Mouse (Mus musculus) adrenal gland, adult 2 months (tissue): ENCODE results near the gene Sidt2. TPM values are rescaled to one million over a fixed set of nuclear protein-coding genes. Genes with fewer than 3 reads are reported as not detected.

Experiments
- DNase-seq: peaks from one replicate; pipeline ENCODE4 v3.0.0; 2021
- microRNA-seq, 2 experiments: library from miRNA; unstranded; fragments of <30 nt; microRNA quantifications; one replicate each; pipeline ENCODE4 v1.2.0; 2021
- polyA plus RNA-seq: library from polyadenylated mRNA; depleted of rRNA; stranded (reverse); fragments of >200 nt; gene quantifications from 2 replicates; pipeline ENCODE4 v1.2.3, GENCODE M21; 2012; rRNA removed
- total RNA-seq, 2 experiments: library from RNA; stranded (reverse); gene quantifications; 2 replicates each; pipeline ENCODE4 v1.2.3; 2021

Gene Sidt2
- total and polyA plus RNA-seq, 3 experiments, result 138 to 1,575 (median 351) TPM

GRCm38 (mm10) chr9:45911673-45912072, 43.4 kb downstream of the Sidt2 start:
- DNase-seq, result peak; percentile 78

- DNase-seq, result no peak
Measured at GRCm38 (mm10) chr9:45910995-45911394, 44.1 kb downstream of the Sidt2 start.

GRCm38 (mm10) chr9:45907078-45907428, 48.0 kb downstream of the Sidt2 start:
- no peak for DNase-seq

DNA sequence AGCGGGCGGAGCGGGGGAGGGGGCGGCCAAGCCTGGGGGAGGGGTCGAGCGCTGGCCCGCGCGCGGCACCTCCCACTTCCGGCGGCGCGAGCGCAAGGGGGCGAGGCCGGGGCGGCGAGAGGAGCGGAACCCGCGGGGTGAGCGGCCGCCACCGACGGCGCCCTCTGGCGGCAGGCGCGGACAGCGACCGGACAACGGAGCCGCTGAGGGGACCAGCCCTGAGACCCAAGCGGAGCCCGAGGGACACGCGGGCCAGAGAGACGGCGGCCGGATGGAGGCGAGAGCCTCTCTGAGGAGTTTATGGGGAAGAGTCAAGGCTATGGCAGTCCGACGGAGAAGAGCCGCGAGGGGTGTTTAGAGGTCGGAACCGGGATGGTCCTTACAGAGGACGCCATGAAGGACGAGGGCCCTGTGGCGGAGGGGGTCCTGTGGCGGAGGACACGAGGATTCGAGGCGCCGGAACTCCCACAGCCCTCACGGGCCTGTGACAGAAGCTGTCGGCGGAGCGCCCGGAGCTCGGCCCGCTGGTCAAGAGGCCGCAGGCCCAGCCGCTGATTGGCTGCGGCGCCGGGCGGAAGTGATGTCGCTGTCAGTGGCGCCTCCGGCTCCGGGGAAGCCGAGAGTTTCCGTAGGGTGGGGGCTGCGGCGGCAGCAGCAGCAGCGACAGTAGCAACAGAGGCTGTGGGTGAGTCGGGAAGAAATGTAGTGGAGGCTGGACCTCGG, 48.5 kb downstream of the Sidt2 start, which contains the start of the genes Pcsk7 and Rnf214:
TSS of gene Pcsk7 (plus strand) at position 143 of the 723 bp plus-strand sequence.
TSS of gene Rnf214 (minus strand) at position 557 of the 723 bp plus-strand sequence.
- peak; percentile 95 for DNase-seq

DNA sequence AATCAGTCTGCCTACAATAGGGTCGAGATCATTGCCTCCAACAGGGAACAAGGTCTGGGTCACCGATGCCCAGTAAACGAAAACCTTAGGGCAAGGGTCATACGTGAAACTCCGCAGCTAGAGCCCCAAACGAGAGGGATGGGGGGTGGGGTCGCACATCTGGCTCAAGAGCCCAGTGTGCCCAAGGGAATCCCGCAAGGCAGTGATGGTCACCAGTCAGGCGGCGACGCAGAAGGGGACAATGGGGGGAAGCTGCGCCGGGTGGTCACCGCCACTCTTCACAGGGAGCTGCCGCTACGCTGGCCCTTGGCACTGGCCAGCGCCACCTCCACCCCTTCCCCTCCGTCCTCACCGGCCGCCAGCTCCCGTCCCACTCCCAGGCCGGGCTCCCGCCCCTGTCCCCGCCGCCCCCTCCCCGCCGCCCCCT, 49.2 kb downstream of the Sidt2 start:
- peak; percentile 54 for DNase-seq

DNA sequence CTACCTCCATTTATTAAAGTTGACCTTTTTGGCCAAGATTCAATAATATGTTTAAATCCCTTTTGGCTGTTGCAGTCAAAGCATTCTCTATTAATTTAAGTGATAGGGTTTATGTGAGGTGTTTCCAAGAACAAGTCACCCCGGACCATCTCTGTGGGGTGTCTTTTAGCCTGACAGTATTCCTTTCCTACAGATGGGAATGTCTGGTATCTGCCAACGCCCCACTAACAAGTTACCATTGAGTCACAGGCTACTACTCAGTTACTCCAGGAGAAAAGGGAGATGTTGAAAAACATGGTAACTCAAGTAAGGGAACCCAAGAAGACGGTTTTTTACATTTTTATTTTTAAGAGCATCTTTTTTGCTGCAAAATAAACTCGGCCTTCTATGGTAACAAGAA, 49.9 kb downstream of the Sidt2 start:
- DNase-seq, result no peak

DNA sequence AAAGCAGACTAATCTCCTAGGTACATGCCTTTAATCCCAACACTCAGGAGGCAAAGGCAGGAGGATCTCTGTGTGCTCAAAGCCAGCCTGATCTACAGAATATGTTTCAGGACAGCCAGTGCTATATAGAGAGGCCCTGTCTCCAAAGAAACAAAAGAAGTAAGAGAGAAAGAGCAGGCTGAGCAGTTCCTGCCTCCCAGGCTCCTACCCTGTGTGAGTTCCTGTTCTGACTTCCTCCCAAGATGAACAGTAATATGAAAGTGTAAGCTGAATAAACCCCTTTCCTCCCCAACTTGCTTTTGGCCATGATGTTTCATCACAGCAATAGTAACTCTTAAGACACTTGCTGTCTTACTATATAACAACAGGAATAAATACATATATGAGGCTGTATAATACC, 61.4 kb downstream of the Sidt2 start:
- no peak for DNase-seq

Small RNA genes lying within 50 kb of the gene (microRNA-seq; reads per million reads assigned to microRNA genes)
- 0.88 to 2.5 reads per million in 2 experiments for gene Mir7087

Other genes starting within 250 kb of the Sidt2 start
- 10 to 100 TPM; 15.0 to 18.8 TPM for gene Cep164, start 126.6 kb downstream of the Sidt2 start, total RNA-seq
- 23.4 and 28.1 TPM in 2 replicates for gene Cep164, start 126.6 kb downstream of the Sidt2 start, polyA plus RNA-seq
- gene Bace1, start 116.7 kb downstream of the Sidt2 start, total RNA-seq, result 10 to 100 TPM; 22.0 to 27.6 TPM
- gene Bace1, start 116.7 kb downstream of the Sidt2 start, polyA plus RNA-seq, result 22.9 and 28.7 TPM in 2 replicates
- 10 to 100 TPM; 20.8 to 30.0 TPM for gene Pcsk7, start 48.8 kb downstream of the Sidt2 start, total RNA-seq
- 18.4 and 28.0 TPM in 2 replicates for gene Pcsk7, start 48.8 kb downstream of the Sidt2 start, polyA plus RNA-seq
- gene Rnf214, start 48.3 kb downstream of the Sidt2 start, total RNA-seq, result 10 to 100 TPM; 37.4 to 48.5 TPM
- 15.8 and 17.6 TPM in 2 replicates for gene Rnf214, start 48.3 kb downstream of the Sidt2 start, polyA plus RNA-seq
- 100 to 1,000 TPM in 1 of 2 experiments, 10 to 100 TPM in 1; 80.8 to 268 TPM for gene Tagln, start 19.2 kb downstream of the Sidt2 start, total RNA-seq
- 59.9 and 80.9 TPM in 2 replicates for gene Tagln, start 19.2 kb downstream of the Sidt2 start, polyA plus RNA-seq
- 100 to 1,000 TPM; 154 to 167 TPM for gene Pafah1b2, start 57.4 kb upstream of the Sidt2 start, total RNA-seq
- 57.5 and 96.7 TPM in 2 replicates for gene Pafah1b2, start 57.4 kb upstream of the Sidt2 start, polyA plus RNA-seq
- gene Sik3, start 57.6 kb upstream of the Sidt2 start, total RNA-seq, result 10 to 100 TPM; 49.2 to 87.3 TPM
- gene Sik3, start 57.6 kb upstream of the Sidt2 start, polyA plus RNA-seq, result 17.2 and 30.2 TPM in 2 replicates